Mouse (Mus musculus): Measurements from ENCODE around the gene Prr3. TPM values are rescaled to one million over a fixed set of nuclear protein-coding genes. Genes with fewer than 3 reads are reported as not detected.

Prr3 gene
- total RNA-seq, 1 experiment, result 13.8 TPM

DNA sequence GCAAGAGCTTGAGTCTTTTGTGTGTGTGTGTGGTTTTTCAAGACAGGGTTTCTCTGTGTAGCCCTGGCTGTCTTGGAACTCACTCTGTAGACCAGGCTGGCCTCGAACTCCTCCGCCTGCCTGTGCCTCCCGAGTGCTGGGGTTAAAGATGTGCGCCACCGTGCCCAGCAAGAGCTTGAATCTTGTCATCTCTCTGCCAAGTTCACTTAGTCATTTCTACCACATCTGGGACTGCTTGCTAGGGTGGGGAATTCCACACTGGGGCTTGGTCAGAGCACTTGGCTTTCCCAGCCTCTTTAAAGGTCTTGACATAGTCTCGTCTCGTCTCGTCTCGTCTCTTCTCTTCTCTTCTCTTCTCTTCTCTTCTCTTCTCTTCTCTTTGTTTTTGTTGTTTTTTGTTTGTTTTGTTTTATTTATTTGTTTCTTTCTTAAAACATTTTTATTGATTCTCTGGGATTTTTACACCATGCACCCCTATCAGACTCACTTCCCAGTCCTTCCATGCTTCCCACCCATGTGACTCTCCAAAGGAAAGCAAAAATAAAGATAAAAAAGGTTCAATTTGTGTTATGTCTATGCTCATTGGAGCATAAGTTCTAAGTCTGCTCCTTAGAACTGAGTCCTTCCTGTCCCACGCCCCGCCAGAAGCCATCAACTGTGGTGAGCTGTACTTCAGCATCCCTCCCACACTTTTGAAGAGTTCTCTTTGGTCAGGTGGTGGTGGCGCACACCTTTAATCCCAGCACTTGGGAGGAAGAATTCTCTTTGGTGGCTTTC, 21.3 kb upstream of the Prr3 start:
- no peak for DNase-seq (ENCODE audit: low read depth, low spot score)
- H3K9ac ChIP-seq (ENCODE audit: insufficient read depth, low read depth, low read length, poor library complexity, severe bottlenecking), result no peak overlapping the region

DNA sequence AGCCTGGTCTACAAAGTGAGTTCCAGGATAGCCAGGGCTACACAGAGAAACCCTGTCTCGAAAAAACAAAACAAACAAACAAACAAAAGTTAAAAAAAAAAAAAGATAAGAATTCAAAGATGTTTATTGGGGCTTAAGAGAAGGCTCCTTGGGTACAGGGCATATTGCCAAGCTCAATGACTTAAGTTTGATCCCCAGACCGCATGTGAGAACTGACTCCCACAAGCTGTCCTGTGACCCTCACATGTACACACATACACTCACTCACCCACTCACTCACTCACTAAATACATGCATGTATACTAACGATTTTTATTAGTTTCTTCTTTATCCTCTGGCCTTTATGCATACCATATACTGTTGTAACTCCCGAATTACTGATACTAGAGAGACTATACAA, 20.3 kb upstream of the Prr3 start:
- in situ Hi-C loops (cut with MboI; ENCODE audit: low sequenced_read_pairs in 2 of 2, unreplicated experiment in 2 of 2), result no loop called here
- no peak for DNase-seq (ENCODE audit: low read depth, low spot score)
- Histone ChIP-seq H3K9me3 (ENCODE audit: control insufficient read depth, insufficient read depth, low read depth, low read length) (no peaks in the 10 kb centered on the region), H3K4me1 (ENCODE audit: control insufficient read depth in 2 of 2, insufficient read depth in 2 of 2, low read length in 2 of 2, poor library complexity in 1 of 2) (peaks cover 5 to 16% of the 10 kb centered on the region in 2 experiments), H3K36me3 (ENCODE audit: control insufficient read depth, insufficient read depth, low read length, poor library complexity, severe bottlenecking) (0 out of 2 replicates have a peak, but pooled peaks cover 1% of the 10 kb centered on the region), H3K27ac (ENCODE audit: insufficient read depth, low read depth, low read length, poor library complexity, severe bottlenecking) (no peak overlapping the region), H3K9ac (ENCODE audit: insufficient read depth, low read depth, low read length, poor library complexity, severe bottlenecking) (no peak overlapping the region), H3K4me3 (ENCODE audit: insufficient read depth in 1 of 2, low read depth in 1 of 2, low read length in 2 of 2, poor library complexity in 1 of 2, severe bottlenecking in 1 of 2) (no peak overlapping the region)
- TF ChIP-seq HCFC1 (IDR thresholded peaks at IDR 0.05; ENCODE audit: borderline replicate concordance, insufficient read depth, low read length), result no peak
- no peak for TF ChIP-seq ZC3H11A (IDR thresholded peaks at IDR 0.05; ENCODE audit: borderline replicate concordance, low read depth, low read length)
- TF ChIP-seq CHD2 (IDR thresholded peaks at IDR 0.05; ENCODE audit: low read depth, low read length), result no peak
- TF ChIP-seq ZNF384 (IDR thresholded peaks at IDR 0.05; ENCODE audit: low read depth, low read length), result no peak
- TF ChIP-seq MAFK (IDR thresholded peaks at IDR 0.05; ENCODE audit: insufficient read depth, low read depth, low read length), result no peak

More for the DNA sequence above, 21.3 kb upstream of the Prr3 start:
- TF ChIP-seq CHD2 (IDR thresholded peaks at IDR 0.05; ENCODE audit: low read depth, low read length) (no peak), MAFK (IDR thresholded peaks at IDR 0.05; ENCODE audit: insufficient read depth, low read depth, low read length) (no peak), ZNF384 (IDR thresholded peaks at IDR 0.05; ENCODE audit: low read depth, low read length) (no peak), HCFC1 (IDR thresholded peaks at IDR 0.05; ENCODE audit: borderline replicate concordance, insufficient read depth, low read length) (no peak), ZC3H11A (IDR thresholded peaks at IDR 0.05; ENCODE audit: borderline replicate concordance, low read depth, low read length) (no peak)
- 0 out of 2 replicates have a peak overlapping the region, but pooled peaks have one; percentile 40 for H3K27ac ChIP-seq (ENCODE audit: insufficient read depth, low read depth, low read length, poor library complexity, severe bottlenecking)
- H3K36me3 ChIP-seq (ENCODE audit: control insufficient read depth, insufficient read depth, low read length, poor library complexity, severe bottlenecking), result peaks cover 5% of the 10 kb centered on the region; the same call in 1 of the 2 replicates
- no peak overlapping the region for H3K4me3 ChIP-seq (ENCODE audit: insufficient read depth in 1 of 2, low read depth in 1 of 2, low read length in 2 of 2, poor library complexity in 1 of 2, severe bottlenecking in 1 of 2)
- no peaks in the 10 kb centered on the region for H3K9me3 ChIP-seq (ENCODE audit: control insufficient read depth, insufficient read depth, low read depth, low read length)
- in situ Hi-C loops (cut with MboI; ENCODE audit: low sequenced_read_pairs in 2 of 2, unreplicated experiment in 2 of 2), result no loop called here
- H3K4me1 ChIP-seq (ENCODE audit: control insufficient read depth in 2 of 2, insufficient read depth in 2 of 2, low read length in 2 of 2, poor library complexity in 1 of 2), result peaks cover 2 to 16% of the 10 kb centered on the region in 2 experiments

DNA sequence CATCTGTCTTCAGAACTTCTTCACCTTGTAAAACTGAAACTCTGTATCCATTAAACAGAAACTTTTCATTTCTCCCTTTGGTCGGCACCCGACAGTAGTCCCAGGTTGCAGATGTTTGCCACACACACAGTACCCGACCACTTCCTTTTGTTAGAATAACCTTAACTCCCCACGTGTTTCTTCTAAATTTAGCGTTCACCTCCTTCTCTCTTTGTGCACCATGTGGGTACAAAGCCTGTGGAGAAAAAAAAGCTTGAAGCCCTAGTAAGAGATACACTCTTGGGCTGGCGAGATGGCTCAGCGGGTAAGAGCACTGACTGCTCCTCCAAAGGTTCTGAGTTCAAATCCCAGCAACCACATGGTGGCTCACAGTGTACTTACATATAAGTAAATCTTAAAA, 19.3 kb upstream of the Prr3 start:
- no peak overlapping the region for H3K27ac ChIP-seq (ENCODE audit: insufficient read depth, low read depth, low read length, poor library complexity, severe bottlenecking)
- H3K36me3 ChIP-seq (ENCODE audit: control insufficient read depth, insufficient read depth, low read length, poor library complexity, severe bottlenecking), result no peaks in the 10 kb centered on the region
- no peak overlapping the region for H3K9ac ChIP-seq (ENCODE audit: insufficient read depth, low read depth, low read length, poor library complexity, severe bottlenecking)
- TF ChIP-seq ZNF384 (IDR thresholded peaks at IDR 0.05; ENCODE audit: low read depth, low read length), result no peak
- no peak for TF ChIP-seq HCFC1 (IDR thresholded peaks at IDR 0.05; ENCODE audit: borderline replicate concordance, insufficient read depth, low read length)
- TF ChIP-seq MAFK (IDR thresholded peaks at IDR 0.05; ENCODE audit: insufficient read depth, low read depth, low read length), result no peak
- no peak for TF ChIP-seq CHD2 (IDR thresholded peaks at IDR 0.05; ENCODE audit: low read depth, low read length)
- no peak for TF ChIP-seq ZC3H11A (IDR thresholded peaks at IDR 0.05; ENCODE audit: borderline replicate concordance, low read depth, low read length)
- no peak for DNase-seq (ENCODE audit: low read depth, low spot score)
- no peaks in the 10 kb centered on the region for H3K9me3 ChIP-seq (ENCODE audit: control insufficient read depth, insufficient read depth, low read depth, low read length)
- peaks cover 5 to 14% of the 10 kb centered on the region in 2 experiments for H3K4me1 ChIP-seq (ENCODE audit: control insufficient read depth in 2 of 2, insufficient read depth in 2 of 2, low read length in 2 of 2, poor library complexity in 1 of 2)
- in situ Hi-C loops (cut with MboI; ENCODE audit: low sequenced_read_pairs in 2 of 2, unreplicated experiment in 2 of 2), result loop anchor here (10.0 to 25.0 kb wide), 2 partner anchors 113 to 115 kb away; partner anchors contain the start of gene Gm19684 (in 1 of the 2)
- H3K4me3 ChIP-seq (ENCODE audit: insufficient read depth in 1 of 2, low read depth in 1 of 2, low read length in 2 of 2, poor library complexity in 1 of 2, severe bottlenecking in 1 of 2), result no peak overlapping the region

DNA sequence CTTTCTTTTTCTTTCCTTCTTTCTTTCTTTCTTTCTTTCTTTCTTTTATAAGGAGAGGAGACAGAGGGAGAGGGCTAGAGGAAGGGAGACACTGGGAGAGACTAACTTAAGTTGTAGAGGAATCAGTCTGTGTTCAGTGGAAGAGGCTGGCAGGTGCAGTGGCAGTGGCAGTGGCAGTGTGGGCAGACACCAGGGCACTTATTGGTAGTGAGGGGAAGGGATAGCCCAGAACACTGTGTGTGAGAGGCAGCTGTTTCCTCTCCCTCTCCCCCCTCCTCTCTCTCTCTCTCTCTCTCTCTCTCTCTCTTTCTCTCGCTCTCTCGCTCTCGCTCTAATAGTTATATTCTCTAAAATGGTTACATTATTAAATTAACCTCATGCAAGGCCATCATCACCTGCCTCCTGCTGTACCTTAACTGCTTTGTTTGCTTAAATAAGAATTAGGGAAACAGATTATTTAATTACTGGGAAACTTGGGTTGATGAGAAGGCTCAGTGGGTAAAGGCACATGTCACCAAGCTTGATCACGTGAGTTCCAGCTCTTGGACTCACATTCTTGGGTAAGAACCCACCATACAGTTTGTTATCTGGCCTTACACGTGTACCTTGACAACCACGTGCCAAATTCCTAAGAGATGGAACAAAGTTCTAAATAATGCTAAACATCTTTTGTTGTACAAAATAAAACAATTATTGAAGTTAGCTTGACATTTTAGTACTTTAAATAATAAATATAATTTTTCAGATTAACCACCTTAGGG, 18.7 kb upstream of the Prr3 start:
- Histone ChIP-seq H3K36me3 (ENCODE audit: control insufficient read depth, insufficient read depth, low read length, poor library complexity, severe bottlenecking) (no peaks in the 10 kb centered on the region), H3K4me1 (ENCODE audit: control insufficient read depth in 2 of 2, insufficient read depth in 2 of 2, low read length in 2 of 2, poor library complexity in 1 of 2) (peaks cover 5 to 14% of the 10 kb centered on the region in 2 experiments), H3K9ac (ENCODE audit: insufficient read depth, low read depth, low read length, poor library complexity, severe bottlenecking) (no peak overlapping the region), H3K9me3 (ENCODE audit: control insufficient read depth, insufficient read depth, low read depth, low read length) (no peaks in the 10 kb centered on the region), H3K27ac (ENCODE audit: insufficient read depth, low read depth, low read length, poor library complexity, severe bottlenecking) (no peak overlapping the region), H3K4me3 (ENCODE audit: insufficient read depth in 1 of 2, low read depth in 1 of 2, low read length in 2 of 2, poor library complexity in 1 of 2, severe bottlenecking in 1 of 2) (no peak overlapping the region)
- DNase-seq (ENCODE audit: low read depth, low spot score), result no peak
- in situ Hi-C loops (cut with MboI; ENCODE audit: low sequenced_read_pairs in 2 of 2, unreplicated experiment in 2 of 2), result loop anchor here (10.0 to 25.0 kb wide), 2 partner anchors 114 to 116 kb away; partner anchors contain the start of gene Gm19684 (in 1 of the 2)
- TF ChIP-seq ZC3H11A (IDR thresholded peaks at IDR 0.05; ENCODE audit: borderline replicate concordance, low read depth, low read length) (no peak), MAFK (IDR thresholded peaks at IDR 0.05; ENCODE audit: insufficient read depth, low read depth, low read length) (no peak), ZNF384 (IDR thresholded peaks at IDR 0.05; ENCODE audit: low read depth, low read length) (no peak), HCFC1 (IDR thresholded peaks at IDR 0.05; ENCODE audit: borderline replicate concordance, insufficient read depth, low read length) (no peak), CHD2 (IDR thresholded peaks at IDR 0.05; ENCODE audit: low read depth, low read length) (no peak)
